ENCODE assay signal across 23 mouse cellular contexts in genomic region chr5:138971405-138971804, GRCm38 (mm10). TPM values are rescaled to one million over a fixed set of nuclear protein-coding genes. Genes with fewer than 3 reads are reported as not detected.
A peak's percentile ranks its signal among the peaks of the same experiment; 100 is the strongest.
DNase-seq lines count a peak whose midpoint lies in the region; ATAC-seq and TF ChIP-seq lines count a peak whose summit lies in the region.
"Had no signal": no experiment of that assay in that cellular context is flagged by ENCODE, and none has a peak within 500 bp of the region (broad histone marks: within the 10 kb centered on the region; RNA-seq: fewer than 3 reads in every experiment).

No protein-coding gene starts in this region.

- TF ChIP-seq EP300 in CH12.LX (IDR thresholded peaks at IDR 0.05; ENCODE audit: low read length) = peak; percentile 91

- H3K9me3 ChIP-seq in lung, embryonic 14.5 days (ENCODE audit: low read depth, low read length) = no peaks in the 10 kb centered on the region
- no peaks in the 10 kb centered on the region for H3K9me3 ChIP-seq in lung, embryonic 16.5 days (ENCODE audit: control insufficient read depth, low read length)
- H3K9me3 ChIP-seq in CH12.LX (replicated peaks; ENCODE audit: low read length) = no peaks in the 10 kb centered on the region
- no peaks in the 10 kb centered on the region for H3K9me3 ChIP-seq in hindbrain, embryonic 13.5 days
- H3K9me3 ChIP-seq: embryonic facial prominence, embryonic 10.5 days; embryonic facial prominence, embryonic 12.5 days; forebrain, embryonic 13.5 days; forebrain, embryonic 15.5 days had no signal

- no peak overlapping the region for H3K4me2 ChIP-seq in lung, embryonic 14.5 days
- no peak overlapping the region for H3K4me2 ChIP-seq in lung, embryonic 16.5 days (ENCODE audit: low read depth, low read length)
- H3K4me2 ChIP-seq in CH12.LX (ENCODE audit: insufficient read depth, low read depth, poor library complexity, severe bottlenecking) = peak overlapping the region; percentile 23; the same call in 1 of the 2 replicates
- H3K4me2 ChIP-seq in hindbrain, embryonic 13.5 days = no peak overlapping the region
- H3K4me2 ChIP-seq: embryonic facial prominence, embryonic 12.5 days; forebrain, embryonic 13.5 days; forebrain, embryonic 15.5 days had no signal

- peaks cover 15% of the 10 kb centered on the region; the same call in 1 of the 2 replicates for H3K4me1 ChIP-seq in lung, embryonic 14.5 days (ENCODE audit: insufficient read depth)
- peaks cover 34% of the 10 kb centered on the region for H3K4me1 ChIP-seq in lung, embryonic 16.5 days (replicated peaks; ENCODE audit: control insufficient read depth, insufficient read depth, low read length)
- peaks cover 53 to 64% of the 10 kb centered on the region in 2 experiments for H3K4me1 ChIP-seq in CH12.LX (ENCODE audit: control insufficient read depth in 1 of 2, insufficient read depth in 2 of 2)
- H3K4me1 ChIP-seq in hindbrain, embryonic 13.5 days (replicated peaks) = peaks cover 8% of the 10 kb centered on the region

- no peaks in the 10 kb centered on the region for H3K27me3 ChIP-seq in lung, embryonic 14.5 days (ENCODE audit: insufficient read depth, low read length)
- no peaks in the 10 kb centered on the region for H3K27me3 ChIP-seq in lung, embryonic 16.5 days (ENCODE audit: control insufficient read depth, insufficient read depth, low read depth, low read length)
- no peaks in the 10 kb centered on the region for H3K27me3 ChIP-seq in CH12.LX (replicated peaks)
- H3K27me3 ChIP-seq in hindbrain, embryonic 13.5 days = no peaks in the 10 kb centered on the region
- H3K27me3 ChIP-seq: embryonic facial prominence, embryonic 12.5 days; forebrain, embryonic 13.5 days; forebrain, embryonic 15.5 days had no signal

- in situ Hi-C loops in CH12.LX (cut with MboI; ENCODE audit: low pct_ligation_motif_present, low pct_unique_long_range_greater_than_20kb, low sequenced_read_pairs) = no loop called here

- H3K4me3 ChIP-seq in lung, embryonic 14.5 days (ENCODE audit: low read depth, low read length) = no peak overlapping the region
- no peak overlapping the region for H3K4me3 ChIP-seq in lung, embryonic 16.5 days (ENCODE audit: low read length)
- H3K4me3 ChIP-seq in CH12.LX (replicated peaks in 1 of 3; ENCODE audit: low read depth in 2 of 3, low read length in 2 of 3, poor library complexity in 1 of 3) = peak overlapping the region in 2 of 3 experiments; percentile 7 to 21
- H3K4me3 ChIP-seq in hindbrain, embryonic 13.5 days = no peak overlapping the region
- H3K4me3 ChIP-seq: embryonic facial prominence, embryonic 10.5 days; embryonic facial prominence, embryonic 12.5 days; forebrain, embryonic 13.5 days; forebrain, embryonic 15.5 days had no signal

- ATAC-seq in lung, embryonic 14.5 days (ENCODE audit: insufficient read depth) = no peak
- no peak for ATAC-seq in lung, embryonic 16.5 days (ENCODE audit: low read depth)
- no peak for ATAC-seq in hindbrain, embryonic 13.5 days (ENCODE audit: low FRiP score)
- ATAC-seq: activated CD4-positive, CD25-positive, alpha-beta regulatory T cell, adult 4 months; CD4-positive, CD25-positive, alpha-beta regulatory T cell, adult 4 months; forebrain, embryonic 13.5 days; forebrain, embryonic 15.5 days; forebrain, postnatal 0 days had no signal

- DNase-seq in lung, embryonic 14.5 days = no peak
- DNase-seq in lung, postnatal 14 days = no peak
- DNase-seq in lung, adult 18-20 months = no peak
- peak; percentile 90 for DNase-seq in CH12.LX (ENCODE audit: extremely low read depth)
- DNase-seq: adrenal gland, adult 8-10 months; adrenal gland, postnatal 14 days; adrenal gland, postnatal 36 days; B cell, adult 2 months; cerebellum, adult 11-12 months; cerebellum, adult 2 months; cerebellum, adult 9-10 months; cerebellum, postnatal 10 days; cerebellum, postnatal 25 days; forebrain, postnatal 0 days had no signal

- 62% methylated on average over 9 of the region's 9 CpGs for WGBS in lung, embryonic 14.5 days
- 51% methylated on average over 9 of the region's 9 CpGs for WGBS in lung, embryonic 16.5 days
- WGBS in hindbrain, embryonic 13.5 days = 85% methylated on average over 9 of the region's 9 CpGs

- H3K27ac ChIP-seq in lung, embryonic 14.5 days (ENCODE audit: low read depth) = peak overlapping the region; percentile 95; the same call in 1 of the 2 replicates
- H3K27ac ChIP-seq in lung, embryonic 16.5 days (ENCODE audit: low read length) = peak overlapping the region; percentile 92
- H3K27ac ChIP-seq in CH12.LX (ENCODE audit: insufficient read depth, low read depth) = peak overlapping the region; percentile 96
- no peak overlapping the region for H3K27ac ChIP-seq in hindbrain, embryonic 13.5 days
- H3K27ac ChIP-seq: embryonic facial prominence, embryonic 10.5 days; embryonic facial prominence, embryonic 12.5 days; forebrain, embryonic 13.5 days; forebrain, embryonic 15.5 days had no signal

- no peak; the same call in 1 of the 2 replicates for TF ChIP-seq POLR2A in CH12.LX (IDR thresholded peaks at IDR 0.05; ENCODE audit: low read depth, low read length)

- peaks cover 4% of the 10 kb centered on the region; the same call in 1 of the 2 replicates for H3K36me3 ChIP-seq in lung, embryonic 14.5 days (ENCODE audit: insufficient read depth)
- H3K36me3 ChIP-seq in lung, embryonic 16.5 days (ENCODE audit: control insufficient read depth, insufficient read depth, low read length) = no peaks in the 10 kb centered on the region
- peaks cover 4 to 17% of the 10 kb centered on the region in 2 experiments for H3K36me3 ChIP-seq in CH12.LX (replicated peaks in 1 of 2; ENCODE audit: control insufficient read depth in 1 of 2, insufficient read depth in 1 of 2, low read length in 1 of 2)
- H3K36me3 ChIP-seq in hindbrain, embryonic 13.5 days = no peaks in the 10 kb centered on the region
- H3K36me3 ChIP-seq: embryonic facial prominence, embryonic 12.5 days; forebrain, embryonic 15.5 days had no signal

- TF ChIP-seq RAD21 in CH12.LX (IDR thresholded peaks at IDR 0.05; ENCODE audit: low read depth, low read length) = no peak; the same call in none of the 2 replicates

- no peak for TF ChIP-seq CTCF in lung, embryonic 14.5 days (IDR thresholded peaks at IDR 0.05; ENCODE audit: low read depth)
- TF ChIP-seq CTCF in CH12.LX (conservative IDR thresholded peaks at IDR 0.05 in 1 of 2, IDR thresholded peaks at IDR 0.05 in 1 of 2; ENCODE audit: low read depth in 2 of 2, low read length in 2 of 2) = no peak

- H3K9ac ChIP-seq in lung, embryonic 14.5 days = no peak overlapping the region
- H3K9ac ChIP-seq in lung, embryonic 16.5 days (ENCODE audit: low read length) = no peak overlapping the region
- peak overlapping the region; percentile 8; the same call in 1 of the 2 replicates for H3K9ac ChIP-seq in CH12.LX (ENCODE audit: insufficient read depth, low read depth)
- H3K9ac ChIP-seq in hindbrain, embryonic 13.5 days = no peak overlapping the region
- H3K9ac ChIP-seq: embryonic facial prominence, embryonic 12.5 days; forebrain, embryonic 13.5 days; forebrain, embryonic 15.5 days; forebrain, postnatal 0 days had no signal

- no peaks in the 10 kb centered on the region for H3K79me2 ChIP-seq in CH12.LX (replicated peaks; ENCODE audit: control insufficient read depth, extremely low read depth, insufficient read depth, poor library complexity, severe bottlenecking)

- dilution Hi-C loops in CH12.LX (cut with MboI; ENCODE audit: extremely low pct_ligation_motif_present, extremely low pct_unique_long_range_greater_than_20kb, low sequenced_read_pairs) = no loop called here

TF ChIP-seq in CH12.LX, 34 proteins besides CTCF, POLR2A, EP300 and RAD21 (continues in another document):
- peak; percentile 87 for TF ChIP-seq RCOR1 (conservative IDR thresholded peaks at IDR 0.05; ENCODE audit: low read depth, low read length)
- TF ChIP-seq ETS1 (conservative IDR thresholded peaks at IDR 0.05; ENCODE audit: low read depth, low read length) = peak; percentile 92
- no peak for TF ChIP-seq ZC3H11A (IDR thresholded peaks at IDR 0.05; ENCODE audit: low read depth, low read length)
- peak; percentile 51; the same call in 1 of the 2 replicates for TF ChIP-seq ZMIZ1 (IDR thresholded peaks at IDR 0.05; ENCODE audit: low read depth, low read length)
- TF ChIP-seq MAZ (IDR thresholded peaks at IDR 0.05; ENCODE audit: low read depth, low read length) = peak; percentile 95
- TF ChIP-seq PAX5 (IDR thresholded peaks at IDR 0.05; ENCODE audit: low read length) = no peak
- TF ChIP-seq JUND (conservative IDR thresholded peaks at IDR 0.05; ENCODE audit: low read depth, low read length) = peak; percentile 77
- TF ChIP-seq MYC (IDR thresholded peaks at IDR 0.05; ENCODE audit: low read depth, low read length) = peak; percentile 80; the same call in 1 of the 2 replicates
- no peak for TF ChIP-seq POLR2AphosphoS2 (IDR thresholded peaks at IDR 0.05; ENCODE audit: low read depth, low read length)
- TF ChIP-seq KAT2A (IDR thresholded peaks at IDR 0.05; ENCODE audit: insufficient replicate concordance, low read length) = 0 out of 2 replicates have a peak, but pooled peaks have one; percentile 30
- TF ChIP-seq CHD1 (IDR thresholded peaks at IDR 0.05; ENCODE audit: low read depth, low read length) = 0 out of 2 replicates have a peak, but pooled peaks have one; percentile 55
- no peak for TF ChIP-seq USF2 (conservative IDR thresholded peaks at IDR 0.05; ENCODE audit: low read depth, low read length)
- TF ChIP-seq NELFE (IDR thresholded peaks at IDR 0.05; ENCODE audit: low read depth, low read length) = peak; percentile 36; the same call in 1 of the 2 replicates
- peak; percentile 26; the same call in 1 of the 2 replicates for TF ChIP-seq SMC3 (IDR thresholded peaks at IDR 0.05; ENCODE audit: low read depth, low read length)
- peak; percentile 77 for TF ChIP-seq CHD2 (IDR thresholded peaks at IDR 0.05; ENCODE audit: low read length)
- peak; percentile 88 for TF ChIP-seq MAX (IDR thresholded peaks at IDR 0.05; ENCODE audit: low read length)
- TF ChIP-seq MEF2A (IDR thresholded peaks at IDR 0.05; ENCODE audit: borderline replicate concordance, low read depth, low read length) = peak; percentile 95
- TF ChIP-seq TBP (conservative IDR thresholded peaks at IDR 0.05; ENCODE audit: low read depth, low read length) = no peak
- TF ChIP-seq IRF4 (IDR thresholded peaks at IDR 0.05; ENCODE audit: low read depth, low read length) = peak; percentile 85
- TF ChIP-seq ZKSCAN1 (IDR thresholded peaks at IDR 0.05; ENCODE audit: borderline replicate concordance, low read depth, low read length) = no peak
- peak; percentile 80 for TF ChIP-seq MXI1 (IDR thresholded peaks at IDR 0.05; ENCODE audit: low read depth, low read length)

RNA-seq across cellular contexts. Expression of gene Pdgfa, which starts 25.8 kb away (rescaled TPM):
- 40.9 and 46.0 TPM in 2 replicates for polyA plus RNA-seq in lung, embryonic 14.5 days (2014; fragmentation: Nextera tagmentation; extraction: Ambion mirVana)
- 56.7 and 58.2 TPM in 2 replicates for polyA plus RNA-seq in lung, embryonic 16.5 days (2015; fragmentation: Nextera tagmentation; extraction: Ambion mirVana)
- total RNA-seq in CH12.LX (2012; rRNA removed) = 20.3 and 26.5 TPM in 2 replicates
- total RNA-seq in CH12.LX (2014; rRNA removed) = 24.4 and 30.7 TPM in 2 replicates
- polyA plus RNA-seq in CH12.LX (2012; ENCODE audit: insufficient read length, low read depth) = 22.2 and 27.5 TPM in 2 replicates
- 13.7 and 14.5 TPM in 2 replicates for polyA plus RNA-seq in hindbrain, embryonic 13.5 days (2015; fragmentation: Nextera tagmentation; extraction: Ambion mirVana)
- total RNA-seq: MEL had no signal
- polyA plus RNA-seq: activated CD4-positive, CD25-positive, alpha-beta regulatory T cell, adult 4 months; CD4-positive, CD25-positive, alpha-beta regulatory T cell, adult 4 months had no signal

Comparison
In these comparisons a context has a peak if more than half of its experiments do, and no peak if none do; other contexts are left out.
1. H3K4me3 ChIP-seq: peak in CH12.LX (2 of 3); none in lung, embryonic 14.5 days (single experiment), lung, embryonic 16.5 days (single experiment) and hindbrain, embryonic 13.5 days (single experiment).